ENCODE assay signal across 14 mouse cellular contexts in genomic region chr2:158222664-158223063, GRCm38 (mm10). TPM values are rescaled to one million over a fixed set of nuclear protein-coding genes. Genes with fewer than 3 reads are reported as not detected.
A peak's percentile ranks its signal among the peaks of the same experiment; 100 is the strongest.
DNase-seq lines count a peak whose midpoint lies in the region; ATAC-seq lines count a peak whose summit lies in the region.
"Had no signal": no experiment of that assay in that cellular context is flagged by ENCODE, and none has a peak within 500 bp of the region (broad histone marks: within the 10 kb centered on the region; RNA-seq: fewer than 3 reads in every experiment).

No protein-coding gene starts in this region.

- peak; percentile 98 for DNase-seq in heart, adult 11 months
- no peak for DNase-seq in heart, embryonic 10.5 days (ENCODE audit: low spot score)
- no peak for DNase-seq in lung, postnatal 25 days (ENCODE audit: low spot score)
- peak; percentile 61 for DNase-seq in gastrocnemius, postnatal 10 days
- DNase-seq in layer of hippocampus, postnatal 25 days (ENCODE audit: extremely low spot score in 1 of 2, low spot score in 1 of 2), result no peak
- no peak for DNase-seq in thymus, postnatal 25 days
- DNase-seq: liver, embryonic 13.5 days had no signal

- no peak overlapping the region for H3K9ac ChIP-seq in lung, embryonic 16.5 days (ENCODE audit: low read length)
- no peak overlapping the region for H3K9ac ChIP-seq in limb, embryonic 15.5 days
- H3K9ac ChIP-seq: forebrain, embryonic 12.5 days; liver, embryonic 13.5 days; midbrain, embryonic 15.5 days had no signal

- peak; percentile 30; the same call in 1 of the 2 replicates for ATAC-seq in lung, embryonic 16.5 days (ENCODE audit: low read depth)
- peak; percentile 48 for ATAC-seq in limb, embryonic 15.5 days (ENCODE audit: insufficient number of reproducible peaks, low FRiP score, low TSS enrichment, low read depth)
- ATAC-seq: midbrain, embryonic 15.5 days had no signal

- H3K4me3 ChIP-seq in heart, embryonic 10.5 days, result no peak overlapping the region
- no peak overlapping the region for H3K4me3 ChIP-seq in lung, embryonic 16.5 days (ENCODE audit: low read length)
- no peak overlapping the region for H3K4me3 ChIP-seq in limb, embryonic 15.5 days
- H3K4me3 ChIP-seq: forebrain, embryonic 12.5 days; liver, embryonic 13.5 days; midbrain, embryonic 15.5 days had no signal

- peaks cover 11% of the 10 kb centered on the region for H3K4me1 ChIP-seq in heart, embryonic 10.5 days
- H3K4me1 ChIP-seq in lung, embryonic 16.5 days (replicated peaks; ENCODE audit: control insufficient read depth, insufficient read depth, low read length), result peaks cover 9% of the 10 kb centered on the region
- H3K4me1 ChIP-seq in limb, embryonic 15.5 days, result peaks cover 52% of the 10 kb centered on the region
- H3K4me1 ChIP-seq: forebrain, embryonic 12.5 days; liver, embryonic 13.5 days; midbrain, embryonic 15.5 days had no signal

- H3K27me3 ChIP-seq in heart, embryonic 10.5 days (ENCODE audit: insufficient read depth, poor library complexity, severe bottlenecking), result peaks cover 25% of the 10 kb centered on the region; the same call in 1 of the 2 replicates
- H3K27me3 ChIP-seq in lung, embryonic 16.5 days (ENCODE audit: control insufficient read depth, insufficient read depth, low read depth, low read length), result no peaks in the 10 kb centered on the region
- no peaks in the 10 kb centered on the region for H3K27me3 ChIP-seq in limb, embryonic 15.5 days
- H3K27me3 ChIP-seq: forebrain, embryonic 12.5 days; midbrain, embryonic 15.5 days had no signal

- H3K27ac ChIP-seq in heart, embryonic 10.5 days, result no peak overlapping the region
- no peak overlapping the region for H3K27ac ChIP-seq in lung, embryonic 16.5 days (ENCODE audit: low read length)
- H3K27ac ChIP-seq in limb, embryonic 15.5 days, result peak overlapping the region; percentile 95
- H3K27ac ChIP-seq: forebrain, embryonic 12.5 days; liver, embryonic 13.5 days; midbrain, embryonic 15.5 days had no signal

- no peak overlapping the region for H3K4me2 ChIP-seq in lung, embryonic 16.5 days (ENCODE audit: low read depth, low read length)
- H3K4me2 ChIP-seq in limb, embryonic 15.5 days, result peak overlapping the region; percentile 19; the same call in 1 of the 2 replicates
- H3K4me2 ChIP-seq: forebrain, embryonic 12.5 days; liver, embryonic 13.5 days; midbrain, embryonic 15.5 days had no signal

- H3K36me3 ChIP-seq in heart, embryonic 10.5 days, result no peaks in the 10 kb centered on the region
- H3K36me3 ChIP-seq in lung, embryonic 16.5 days (ENCODE audit: control insufficient read depth, insufficient read depth, low read length), result no peaks in the 10 kb centered on the region
- peaks cover 21% of the 10 kb centered on the region for H3K36me3 ChIP-seq in limb, embryonic 15.5 days
- H3K36me3 ChIP-seq: forebrain, embryonic 12.5 days; liver, embryonic 13.5 days; midbrain, embryonic 15.5 days had no signal

- WGBS in heart, embryonic 10.5 days, result 50% methylated on average over 4 of the region's 4 CpGs
- 29% methylated on average over 4 of the region's 4 CpGs for WGBS in lung, embryonic 16.5 days
- 33% methylated on average over 4 of the region's 4 CpGs for WGBS in limb, embryonic 15.5 days

- no peaks in the 10 kb centered on the region for H3K9me3 ChIP-seq in heart, embryonic 10.5 days
- H3K9me3 ChIP-seq in lung, embryonic 16.5 days (ENCODE audit: control insufficient read depth, low read length), result no peaks in the 10 kb centered on the region
- H3K9me3 ChIP-seq in limb, embryonic 15.5 days, result no peaks in the 10 kb centered on the region
- H3K9me3 ChIP-seq: forebrain, embryonic 12.5 days; liver, embryonic 13.5 days; midbrain, embryonic 15.5 days had no signal

RNA-seq across cellular contexts. Expression of gene D630003M21Rik, which starts 6.4 kb away (rescaled TPM):
- polyA plus RNA-seq in heart, embryonic 10.5 days (2016; fragmentation: Nextera tagmentation; extraction: Ambion mirVana), result 0.73 and 0.91 TPM in 2 replicates
- 3.9 and 4.0 TPM in 2 replicates for polyA plus RNA-seq in lung, embryonic 16.5 days (2015; fragmentation: Nextera tagmentation; extraction: Ambion mirVana)
- 1 to 10 TPM; 4.2 to 4.7 TPM for total RNA-seq in gastrocnemius, postnatal 10 days (2021)
- 12.0 and 12.2 TPM in 2 replicates for polyA plus RNA-seq in limb, embryonic 15.5 days (2015; fragmentation: Nextera tagmentation; extraction: Ambion mirVana)
- 1 to 10 TPM; 3.7 to 4.2 TPM for total RNA-seq in layer of hippocampus, postnatal 25 days (2021)
- total RNA-seq: common myeloid progenitor, adult 5-6 weeks had no signal

RNA-seq across cellular contexts. Expression of gene Bpi, which starts 35.2 kb away (rescaled TPM):
- not detected in 2 replicates for polyA plus RNA-seq in heart, embryonic 10.5 days (2016; fragmentation: Nextera tagmentation; extraction: Ambion mirVana)
- polyA plus RNA-seq in lung, embryonic 16.5 days (2015; fragmentation: Nextera tagmentation; extraction: Ambion mirVana), result not detected in 2 replicates
- total RNA-seq in gastrocnemius, postnatal 10 days (2021), result not detected
- not detected in 2 replicates for polyA plus RNA-seq in limb, embryonic 15.5 days (2015; fragmentation: Nextera tagmentation; extraction: Ambion mirVana)
- total RNA-seq in layer of hippocampus, postnatal 25 days (2021), result not detected
- total RNA-seq: common myeloid progenitor, adult 5-6 weeks; layer of hippocampus, adult 8-10 months had no signal
- polyA plus RNA-seq: forebrain, embryonic 12.5 days; heart, postnatal 0 days; liver, embryonic 13.5 days; midbrain, embryonic 15.5 days had no signal

Comparison
In these comparisons a context has a peak if more than half of its experiments do, and no peak if none do; other contexts are left out.
1. DNase-seq: peak in heart, adult 11 months (single experiment) and gastrocnemius, postnatal 10 days (single experiment); none in heart, embryonic 10.5 days (single experiment), lung, postnatal 25 days (single experiment), layer of hippocampus, postnatal 25 days (0 of 2) and thymus, postnatal 25 days (single experiment).